Mouse (Mus musculus) 3134 (cell line): ENCODE data around the gene 5430419D17Rik.

Experiments
- DNase-seq: peaks from one replicate; pipeline ENCODE4 v3.0.0-alpha.2; 2011; ENCODE audit warnings: low spot score; ENCODE audit not compliant: insufficient read length; ENCODE audit errors: extremely low read depth

5430419D17Rik gene

GRCm38 (mm10) chr7:131174121-131174520 is at the start of gene 5430419D17Rik:
Gene 5430419D17Rik (plus strand): TSS chr7:131174402.
- DNase-seq, result no peak

DNA sequence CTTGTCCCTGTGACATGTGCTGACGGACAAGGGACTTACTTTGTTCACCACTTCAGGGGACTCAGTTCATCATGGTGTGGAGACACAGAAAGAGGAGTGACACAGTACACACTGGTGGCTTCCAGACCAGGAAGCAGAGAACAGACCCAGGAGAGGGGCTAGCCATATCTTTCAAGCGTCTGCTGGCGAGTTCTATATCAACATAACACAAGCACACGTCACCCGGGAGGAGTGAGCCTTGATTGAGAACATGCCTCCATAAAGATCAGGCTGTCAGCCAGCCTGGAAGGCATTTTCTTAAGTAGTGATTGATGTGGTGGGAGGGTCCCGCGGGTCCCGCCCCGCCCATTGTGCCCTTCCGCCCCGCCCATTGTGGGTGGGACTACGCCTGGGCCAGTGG is 44.2 kb upstream of the 5430419D17Rik start:
- peak; percentile 20 for DNase-seq

DNA sequence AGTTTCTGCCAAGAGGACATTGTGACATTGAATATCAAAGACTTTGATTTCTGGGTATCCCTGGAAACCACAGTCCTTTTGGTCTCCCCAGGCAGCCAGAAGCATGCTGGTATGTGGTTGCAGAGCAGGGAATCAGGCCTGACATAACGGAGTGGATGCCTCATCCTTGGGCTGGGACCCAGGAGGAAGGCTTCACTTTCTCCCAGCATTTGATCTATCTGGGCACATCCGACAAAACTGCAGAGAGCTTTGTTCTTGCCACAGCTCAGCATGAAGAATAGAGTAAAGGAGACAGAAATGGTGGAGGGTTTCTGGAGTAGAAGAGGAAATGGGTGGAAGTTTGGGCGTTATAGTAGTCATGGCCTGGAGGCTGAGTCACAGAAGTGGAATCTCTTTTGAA is 41.0 kb upstream of the 5430419D17Rik start:
- peak; percentile 16 for DNase-seq

- no peak for DNase-seq
Observed at GRCm38 (mm10) chr7:131146214-131146613, 28.0 kb upstream of the 5430419D17Rik start, which contains the start of gene 4933402N03Rik. Gene 4933402N03Rik (minus strand): TSS chr7:131146314.

- DNase-seq, result no peak
Observed at GRCm38 (mm10) chr7:131150179-131150578, 24.0 kb upstream of the 5430419D17Rik start.

- DNase-seq, result no peak
Observed at GRCm38 (mm10) chr7:131153044-131153443, 21.2 kb upstream of the 5430419D17Rik start.

DNA sequence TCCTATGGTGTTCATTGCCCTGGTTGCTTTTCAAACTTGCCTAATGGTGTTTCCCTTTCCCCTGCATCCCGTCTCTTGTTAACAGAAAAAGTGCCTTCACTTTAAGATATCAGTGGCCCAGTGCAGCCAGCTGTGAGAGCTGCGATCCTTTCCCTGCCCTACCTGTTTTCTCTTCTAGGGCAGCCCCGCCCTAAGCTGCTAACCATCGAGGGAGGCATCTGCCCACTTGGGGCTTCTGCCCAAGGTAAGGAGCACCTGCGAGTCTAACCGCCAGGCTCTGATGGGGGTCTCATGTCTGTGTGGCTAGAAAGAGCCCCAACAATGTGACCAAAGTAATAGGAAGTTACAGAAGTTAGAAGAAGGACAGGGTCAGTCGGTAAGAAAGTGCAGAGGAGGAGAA is 12.0 kb upstream of the 5430419D17Rik start:
- DNase-seq, result no peak

DNA sequence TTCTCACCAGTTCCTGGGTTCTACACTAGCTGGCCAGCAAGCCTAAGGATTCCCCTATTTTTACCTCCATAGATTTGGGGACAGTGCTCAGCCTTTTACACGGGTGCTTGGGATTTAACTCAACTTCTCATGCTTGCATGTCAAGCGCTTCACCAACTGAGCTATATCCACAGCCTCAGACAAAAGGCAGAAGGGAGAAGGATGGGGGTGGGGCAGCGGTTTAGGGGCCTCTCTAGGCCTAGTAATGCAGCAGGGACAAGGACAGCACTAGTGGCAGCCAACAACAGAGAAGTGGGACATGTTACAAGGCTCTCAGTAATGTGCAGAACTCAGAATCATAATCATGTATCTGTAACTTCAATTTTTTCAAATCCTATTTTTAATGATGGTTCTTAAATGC is 6.4 kb upstream of the 5430419D17Rik start:
- no peak for DNase-seq

- no peak for DNase-seq
Observed at GRCm38 (mm10) chr7:131169099-131169498, 5.1 kb upstream of the 5430419D17Rik start.

DNA sequence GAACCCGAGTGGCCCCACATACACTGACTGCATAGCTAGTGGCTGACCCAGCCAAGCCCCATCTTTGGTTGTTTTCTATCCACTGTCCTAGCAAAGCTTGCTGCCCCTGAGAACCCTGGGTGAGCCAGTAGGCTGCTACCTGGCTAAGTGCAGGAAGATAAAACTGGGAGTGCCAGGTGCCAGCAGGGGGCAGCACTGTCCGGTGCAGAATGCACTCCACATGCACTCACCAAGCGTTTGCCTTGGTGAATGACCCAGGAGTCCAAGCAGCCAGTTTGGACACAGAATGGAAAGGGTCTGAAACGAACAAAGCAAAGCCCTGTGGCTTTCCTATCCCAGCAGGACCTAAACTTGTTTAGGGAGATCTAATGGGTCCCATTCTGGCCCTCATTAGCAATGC is 8.5 kb downstream of the 5430419D17Rik start:
- DNase-seq, result no peak

GRCm38 (mm10) chr7:131184339-131184738 is 10.1 kb downstream of the 5430419D17Rik start:
- no peak for DNase-seq

- DNase-seq, result peak; percentile 54
Observed at GRCm38 (mm10) chr7:131187047-131187446, 12.8 kb downstream of the 5430419D17Rik start.

DNA sequence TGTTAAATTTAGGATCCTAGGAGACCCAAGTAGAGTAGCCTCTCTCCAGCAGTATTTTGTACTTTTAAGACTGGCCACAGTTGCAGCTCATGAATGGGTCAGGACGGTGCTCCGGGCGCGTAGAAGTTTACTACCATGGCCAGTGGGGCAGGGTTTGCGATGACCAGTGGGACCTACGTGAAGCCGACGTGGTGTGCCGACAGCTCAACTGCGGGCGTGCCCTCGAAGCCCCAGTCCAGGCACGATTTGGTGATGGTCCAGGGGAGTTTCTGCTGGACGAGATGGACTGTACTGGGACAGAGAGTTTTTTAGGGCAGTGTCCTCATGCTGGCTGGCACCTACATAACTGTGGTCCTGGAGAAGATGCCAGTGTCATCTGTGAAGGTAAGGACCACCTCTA is 13.8 kb downstream of the 5430419D17Rik start:
- no peak for DNase-seq

DNA sequence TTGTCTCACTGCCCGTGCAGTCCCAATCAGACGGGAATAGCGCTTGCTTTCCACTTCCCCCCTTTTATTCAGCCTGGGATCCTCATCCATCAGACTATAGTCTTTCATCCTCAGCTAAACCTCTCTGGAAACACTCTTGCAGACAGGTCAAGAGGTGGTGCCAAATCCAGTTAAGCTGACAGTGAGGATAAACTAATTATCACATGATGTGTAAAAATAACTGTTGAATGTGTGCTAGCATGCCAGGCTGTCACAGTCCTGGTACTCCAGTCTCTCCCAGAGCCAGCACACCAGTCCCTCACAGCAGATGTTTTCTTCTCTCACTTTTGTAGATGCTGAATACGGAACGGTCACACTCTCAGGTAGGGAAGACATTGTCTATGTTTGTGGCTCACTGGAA is 48.9 kb downstream of the 5430419D17Rik start:
- DNase-seq, result no peak

DNA sequence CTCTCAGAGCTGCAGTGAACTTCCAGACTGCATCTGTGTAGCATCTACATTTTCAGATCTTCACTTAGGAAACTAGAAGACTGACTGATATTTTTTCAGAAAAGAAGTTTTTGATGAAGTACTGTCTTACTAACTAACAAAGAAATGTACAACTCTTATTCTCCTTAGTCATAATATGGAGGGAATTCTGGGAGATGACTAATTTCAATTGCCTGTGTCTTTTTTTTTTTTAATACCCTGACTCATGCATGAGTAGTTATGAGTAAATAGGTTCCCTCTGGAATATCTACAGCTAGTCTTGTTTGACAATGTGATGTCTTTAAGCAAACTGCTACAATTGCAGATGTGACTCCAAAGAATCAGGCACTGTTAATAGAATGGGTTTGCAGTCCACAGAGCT is 61.9 kb downstream of the 5430419D17Rik start:
- peak; percentile 47 for DNase-seq

DNA sequence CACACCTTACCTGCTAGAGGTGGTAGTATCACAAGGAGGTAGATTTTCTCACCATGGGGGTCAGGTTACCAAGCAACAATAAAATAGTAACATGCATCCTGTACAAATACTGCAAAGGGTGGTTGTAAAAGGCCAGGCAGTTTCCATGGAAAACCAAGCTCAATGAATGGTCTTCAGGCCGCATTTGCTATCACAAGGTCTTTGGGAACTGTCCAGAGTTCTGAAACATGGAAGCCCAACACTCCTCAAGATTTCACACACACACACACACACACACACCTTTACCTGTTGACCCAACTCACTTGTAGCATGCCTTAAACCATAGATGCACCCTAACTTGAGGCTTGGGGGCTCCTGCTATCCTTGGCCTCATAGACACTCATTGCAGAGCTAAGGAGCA is 70.8 kb downstream of the 5430419D17Rik start:
- no peak for DNase-seq

GRCm38 (mm10) chr7:131256841-131257240 is 82.6 kb downstream of the 5430419D17Rik start:
- DNase-seq, result no peak

DNA sequence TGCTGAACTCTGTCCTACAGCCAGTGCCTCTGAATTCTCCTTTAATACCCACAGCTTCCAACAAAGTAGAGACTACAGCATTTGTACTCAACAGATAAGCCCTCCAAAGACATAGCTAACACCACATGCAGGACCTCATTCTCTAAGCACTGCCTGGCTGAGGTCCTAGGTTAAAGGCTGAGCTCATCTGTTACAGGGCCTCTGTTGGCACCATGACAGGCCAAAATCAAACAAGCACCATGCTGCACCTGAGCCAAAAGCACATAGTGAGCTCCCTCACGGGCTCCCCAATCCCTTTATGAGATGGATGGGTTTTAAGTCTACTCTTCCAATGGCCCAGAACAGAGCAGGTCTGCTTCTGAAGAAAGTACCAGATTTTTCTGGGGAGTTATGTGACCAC is 83.1 kb downstream of the 5430419D17Rik start:
- DNase-seq, result no peak

DNA sequence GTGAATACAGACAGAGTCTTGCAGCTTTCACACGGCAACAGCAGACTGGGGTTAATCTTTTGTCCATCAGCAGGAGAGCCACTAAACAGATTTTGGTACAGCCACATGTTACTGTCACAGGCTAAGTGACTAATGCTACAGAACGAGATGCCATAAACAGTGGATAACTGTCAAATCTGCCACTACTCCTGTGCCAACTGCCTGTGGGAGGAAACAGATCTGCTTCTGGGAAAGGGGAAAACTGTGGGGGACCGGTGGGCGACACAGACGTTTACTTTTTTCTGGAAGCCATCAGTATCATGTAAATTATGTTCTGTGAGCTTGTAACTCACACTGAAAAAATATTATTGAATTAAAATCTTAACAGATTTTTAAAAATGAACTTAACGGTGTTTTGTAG is 86.7 kb downstream of the 5430419D17Rik start:
- no peak for DNase-seq

DNA sequence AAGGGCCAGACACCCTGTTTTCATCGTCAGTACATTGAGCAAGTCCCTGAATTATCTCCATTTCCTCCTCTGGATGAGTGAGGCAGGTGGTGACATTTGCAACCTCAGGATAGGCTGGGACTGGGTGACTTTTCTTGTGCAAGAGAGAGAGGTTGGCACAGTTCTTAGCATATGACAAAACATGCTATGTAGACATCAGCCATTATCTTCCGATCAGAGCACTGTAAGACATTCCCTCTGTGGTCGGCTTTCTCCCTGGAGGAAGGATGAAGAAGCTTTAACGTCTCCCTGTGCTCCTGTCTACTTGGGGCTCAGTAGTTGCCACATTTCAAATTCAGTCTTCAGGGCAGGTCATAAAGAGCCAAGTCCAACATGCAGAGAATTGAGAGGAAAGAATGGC is 90.0 kb downstream of the 5430419D17Rik start:
- DNase-seq, result no peak

DNA sequence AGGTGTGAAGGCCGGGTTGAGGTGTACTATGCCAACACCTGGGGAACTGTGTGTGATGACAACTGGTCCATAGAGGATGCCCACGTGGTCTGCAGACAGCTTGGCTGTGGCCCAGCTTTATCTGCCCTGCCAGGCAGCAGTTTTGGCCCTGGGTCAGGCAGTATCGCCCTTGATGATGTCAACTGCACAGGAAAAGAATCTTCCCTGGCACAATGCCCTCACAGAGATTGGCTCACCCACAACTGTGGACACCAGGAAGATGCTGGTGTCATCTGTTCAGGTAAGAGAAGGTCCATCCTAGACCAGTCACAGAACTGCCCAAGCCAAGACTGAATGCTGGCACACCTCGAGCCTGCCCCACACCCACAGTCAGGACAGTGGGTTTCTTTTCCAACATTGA is 91.6 kb downstream of the 5430419D17Rik start:
- DNase-seq, result no peak

GRCm38 (mm10) chr7:131297151-131297550 is 122.9 kb downstream of the 5430419D17Rik start:
- DNase-seq, result no peak

GRCm38 (mm10) chr7:131303340-131303739 is 129.1 kb downstream of the 5430419D17Rik start:
- DNase-seq, result no peak
